13 mouse cellular contexts compared by ENCODE assay signal in the genomic region with DNA sequence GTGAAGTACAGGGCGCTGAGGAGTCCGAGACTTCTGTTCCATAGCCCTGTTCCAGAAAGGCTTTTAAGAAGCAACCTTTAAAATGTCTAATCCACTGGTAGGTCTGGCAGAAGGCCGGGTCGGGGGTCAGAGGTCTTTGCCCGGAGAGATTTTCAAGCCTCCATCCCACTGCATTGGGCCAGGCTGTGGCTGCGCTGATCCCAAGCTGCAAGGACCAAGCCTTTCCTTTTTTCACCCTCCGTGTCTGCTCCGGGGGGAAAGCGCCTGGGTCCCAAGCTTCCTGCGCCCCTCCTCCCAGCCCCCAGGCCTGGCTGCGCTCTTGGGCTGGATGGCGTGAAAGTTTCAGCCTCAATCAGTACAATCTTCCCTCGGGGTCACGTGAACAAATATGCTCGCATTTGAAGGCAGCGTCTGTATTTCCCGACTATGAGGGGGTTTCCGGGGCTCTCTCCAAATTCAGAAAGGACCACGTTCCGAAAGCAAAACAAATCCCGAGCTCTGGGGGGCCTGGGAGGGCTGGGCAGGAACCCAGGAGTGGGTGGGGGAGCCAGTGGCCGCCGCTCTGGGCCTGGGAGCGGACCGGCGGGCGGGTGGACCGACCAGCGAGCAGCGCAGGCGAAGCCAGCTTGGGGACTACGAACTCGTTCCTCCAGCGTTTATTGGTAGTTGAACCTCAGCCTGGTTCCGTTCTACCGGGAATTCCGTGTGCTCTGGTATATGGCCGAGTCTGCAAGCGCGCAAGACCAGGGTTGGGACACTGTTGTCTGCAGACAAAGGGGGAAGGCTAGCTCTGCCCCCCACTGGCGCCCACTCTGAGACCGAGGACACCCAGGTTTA. TPM values are rescaled to one million over a fixed set of nuclear protein-coding genes. Genes with fewer than 3 reads are reported as not detected.
A peak's percentile ranks its signal among the peaks of the same experiment; 100 is the strongest.
DNase-seq lines count a peak whose midpoint lies in the region; ATAC-seq and TF ChIP-seq lines count a peak whose summit lies in the region.
"Had no signal": no experiment of that assay in that cellular context is flagged by ENCODE, and none has a peak within 500 bp of the region (broad histone marks: within the 10 kb centered on the region; RNA-seq: fewer than 3 reads in every experiment).

No protein-coding gene starts in this region.

- ATAC-seq in heart, embryonic 13.5 days (ENCODE audit: extremely low read depth, insufficient number of reproducible peaks, low FRiP score, low TSS enrichment), result no peak
- no peak for ATAC-seq in liver, postnatal 0 days

- no peak for TF ChIP-seq CTCF in brain, embryonic 14.5 days (IDR thresholded peaks at IDR 0.05; ENCODE audit: borderline replicate concordance, extremely low read depth, insufficient read depth, insufficient read length)
- TF ChIP-seq CTCF in liver, postnatal 0 days (IDR thresholded peaks at IDR 0.05; ENCODE audit: low read depth), result no peak

- no peak for TF ChIP-seq EP300 in liver, postnatal 0 days (IDR thresholded peaks at IDR 0.05; ENCODE audit: low read depth)

- H3K27ac ChIP-seq in heart, embryonic 13.5 days (replicated peaks), result no peak overlapping the region
- peak overlapping the region; percentile 84 for H3K27ac ChIP-seq in hindbrain, embryonic 10.5 days
- H3K27ac ChIP-seq in liver, postnatal 0 days (ENCODE audit: low read depth), result no peak overlapping the region
- H3K27ac ChIP-seq: macrophage had no signal

- TF ChIP-seq POLR2A in brain, embryonic 14.5 days (IDR thresholded peaks at IDR 0.05; ENCODE audit: borderline replicate concordance, extremely low read depth, insufficient read depth, insufficient read length, poor library complexity, severe bottlenecking), result no peak

- peak overlapping the region; percentile 53 for H3K4me2 ChIP-seq in heart, embryonic 13.5 days
- peak overlapping the region; percentile 22; the same call in 1 of the 2 replicates for H3K4me2 ChIP-seq in liver, postnatal 0 days (ENCODE audit: low read depth, low read length)

- peaks cover 19% of the 10 kb centered on the region for H3K4me1 ChIP-seq in heart, embryonic 13.5 days
- peaks cover 20% of the 10 kb centered on the region for H3K4me1 ChIP-seq in hindbrain, embryonic 10.5 days (replicated peaks)
- H3K4me1 ChIP-seq in liver, postnatal 0 days (ENCODE audit: insufficient read depth), result no peaks in the 10 kb centered on the region; the same call in 1 of the 2 replicates

- H3K36me3 ChIP-seq in heart, embryonic 13.5 days, result no peaks in the 10 kb centered on the region
- H3K36me3 ChIP-seq in hindbrain, embryonic 10.5 days, result no peaks in the 10 kb centered on the region
- H3K36me3 ChIP-seq in liver, postnatal 0 days (replicated peaks; ENCODE audit: insufficient read depth, low read length), result no peaks in the 10 kb centered on the region

- H3K9me3 ChIP-seq in heart, embryonic 13.5 days, result no peaks in the 10 kb centered on the region
- H3K9me3 ChIP-seq in hindbrain, embryonic 10.5 days, result no peaks in the 10 kb centered on the region
- no peaks in the 10 kb centered on the region for H3K9me3 ChIP-seq in liver, postnatal 0 days (ENCODE audit: low read length)

- peak overlapping the region; percentile 29 for H3K4me3 ChIP-seq in heart, embryonic 13.5 days
- H3K4me3 ChIP-seq in hindbrain, embryonic 10.5 days, result peak overlapping the region; percentile 45
- H3K4me3 ChIP-seq in liver, postnatal 0 days (ENCODE audit: low read depth, low read length), result no peak overlapping the region

- under 1% methylated on average over 42 of the region's 42 CpGs for WGBS in heart, embryonic 13.5 days
- WGBS in hindbrain, embryonic 10.5 days, result under 1% methylated on average over 42 of the region's 42 CpGs
- 2% methylated on average over 42 of the region's 42 CpGs for WGBS in liver, postnatal 0 days (ENCODE audit: insufficient replicate concordance)

- peaks cover 99% of the 10 kb centered on the region for H3K27me3 ChIP-seq in heart, embryonic 13.5 days (replicated peaks)
- H3K27me3 ChIP-seq in hindbrain, embryonic 10.5 days (ENCODE audit: insufficient read depth, poor library complexity, severe bottlenecking), result peaks cover 100% of the 10 kb centered on the region
- H3K27me3 ChIP-seq in liver, postnatal 0 days (ENCODE audit: insufficient read depth, low read length), result peaks cover 99% of the 10 kb centered on the region
- H3K27me3 ChIP-seq: CH12.LX had no signal

- no peak for DNase-seq in heart, postnatal 25 days (ENCODE audit: low spot score)
- DNase-seq in brain, embryonic 14.5 days (ENCODE audit: low read depth), result peak; percentile 32
- peak; percentile 69 for DNase-seq in hindbrain, embryonic 10.5 days (ENCODE audit: low spot score)
- no peak for DNase-seq in liver, postnatal 0 days
- DNase-seq in left cerebral cortex, postnatal 36 days (ENCODE audit: low spot score in 2 of 2), result no peak
- no peak for DNase-seq in B cell, adult 2 months
- no peak for DNase-seq in adipocyte (ENCODE audit: low spot score)
- DNase-seq: cerebellum, postnatal 36 days had no signal

- intact Hi-C loops in heart, postnatal 25 days (cut with DNase I), result no loop called here
- intact Hi-C loops in left cerebral cortex, postnatal 36 days (cut with DNase I), result loop anchor here (5.0 kb wide), 1 partner anchor 84 kb away; no protein-coding TSS in a partner anchor

- 0 out of 2 replicates have a peak overlapping the region, but pooled peaks have one; percentile 24 for H3K9ac ChIP-seq in heart, embryonic 13.5 days
- no peak overlapping the region for H3K9ac ChIP-seq in liver, postnatal 0 days (replicated peaks)

RNA-seq across cellular contexts. Expression of gene Gm28230, which starts 9.5 kb away (rescaled TPM):
- 0.09 TPM in 1 of 2 replicates, not detected in the other for polyA plus RNA-seq in heart, embryonic 13.5 days (2015; fragmentation: Nextera tagmentation; extraction: Ambion mirVana)
- total RNA-seq in heart, postnatal 25 days (2021), result not detected
- 0.44 and 1.7 TPM in 2 replicates for polyA plus RNA-seq in brain, embryonic 14.5 days (2012; rRNA removed)
- polyA plus RNA-seq in hindbrain, embryonic 10.5 days (2016; fragmentation: Nextera tagmentation; extraction: Ambion mirVana), result not detected in 2 replicates
- polyA plus RNA-seq in liver, postnatal 0 days (2015; fragmentation: Nextera tagmentation; extraction: Ambion mirVana), result not detected in 2 replicates
- total RNA-seq in left cerebral cortex, postnatal 36 days (2021), result not detected
- polyA plus RNA-seq: macrophage had no signal

RNA-seq across cellular contexts. Expression of gene Hoxd4, which starts 24.3 kb away (rescaled TPM):
- polyA plus RNA-seq in heart, embryonic 13.5 days (2015; fragmentation: Nextera tagmentation; extraction: Ambion mirVana), result not detected in 2 replicates
- under 1 TPM; 0.42 to 0.56 TPM for total RNA-seq in heart, postnatal 25 days (2021)
- polyA plus RNA-seq in brain, embryonic 14.5 days (2012; rRNA removed), result 0.81 and 5.5 TPM in 2 replicates
- polyA plus RNA-seq in hindbrain, embryonic 10.5 days (2016; fragmentation: Nextera tagmentation; extraction: Ambion mirVana), result 0.14 and 2.6 TPM in 2 replicates
- polyA plus RNA-seq in liver, postnatal 0 days (2015; fragmentation: Nextera tagmentation; extraction: Ambion mirVana), result not detected in 2 replicates
- not detected for total RNA-seq in left cerebral cortex, postnatal 36 days (2021)
- polyA plus RNA-seq: macrophage had no signal

RNA-seq across cellular contexts. Expression of gene Hoxd3, which starts 24.3 kb away (rescaled TPM):
- polyA plus RNA-seq in heart, embryonic 13.5 days (2015; fragmentation: Nextera tagmentation; extraction: Ambion mirVana), result 0.74 and 0.89 TPM in 2 replicates
- total RNA-seq in heart, postnatal 25 days (2021), result not detected
- polyA plus RNA-seq in brain, embryonic 14.5 days (2012; rRNA removed), result 9.6 and 47.4 TPM in 2 replicates
- 15.5 and 55.9 TPM in 2 replicates for polyA plus RNA-seq in hindbrain, embryonic 10.5 days (2016; fragmentation: Nextera tagmentation; extraction: Ambion mirVana)
- not detected in 2 replicates for polyA plus RNA-seq in liver, postnatal 0 days (2015; fragmentation: Nextera tagmentation; extraction: Ambion mirVana)
- not detected for total RNA-seq in left cerebral cortex, postnatal 36 days (2021)
- polyA plus RNA-seq: macrophage had no signal

RNA-seq across cellular contexts. Expression of gene Hoxd1, which starts 26.7 kb away (rescaled TPM):
- polyA plus RNA-seq in heart, embryonic 13.5 days (2015; fragmentation: Nextera tagmentation; extraction: Ambion mirVana), result not detected in 2 replicates
- not detected for total RNA-seq in heart, postnatal 25 days (2021)
- 0.34 and 1.3 TPM in 2 replicates for polyA plus RNA-seq in brain, embryonic 14.5 days (2012; rRNA removed)
- polyA plus RNA-seq in hindbrain, embryonic 10.5 days (2016; fragmentation: Nextera tagmentation; extraction: Ambion mirVana), result 0.14 and 0.60 TPM in 2 replicates
- not detected in 2 replicates for polyA plus RNA-seq in liver, postnatal 0 days (2015; fragmentation: Nextera tagmentation; extraction: Ambion mirVana)
- not detected for total RNA-seq in left cerebral cortex, postnatal 36 days (2021)
- total RNA-seq: adrenal gland, adult 18-20 months; CH12.LX had no signal
- polyA plus RNA-seq: macrophage; small intestine, adult 2 months had no signal

RNA-seq across cellular contexts. Expression of gene Hoxd8, which starts 31.7 kb away (rescaled TPM):
- polyA plus RNA-seq in heart, embryonic 13.5 days (2015; fragmentation: Nextera tagmentation; extraction: Ambion mirVana), result 0.07 and 0.23 TPM in 2 replicates
- 1 to 10 TPM; 1.0 to 1.2 TPM for total RNA-seq in heart, postnatal 25 days (2021)
- polyA plus RNA-seq in brain, embryonic 14.5 days (2012; rRNA removed), result 0.73 and 1.6 TPM in 2 replicates
- polyA plus RNA-seq in hindbrain, embryonic 10.5 days (2016; fragmentation: Nextera tagmentation; extraction: Ambion mirVana), result not detected in 2 replicates
- polyA plus RNA-seq in liver, postnatal 0 days (2015; fragmentation: Nextera tagmentation; extraction: Ambion mirVana), result 0.04 TPM in 1 of 2 replicates, not detected in the other
- not detected for total RNA-seq in left cerebral cortex, postnatal 36 days (2021)
- polyA plus RNA-seq: macrophage had no signal

Comparison
In these comparisons a context has a peak if more than half of its experiments do, and no peak if none do; other contexts are left out.
1. DNase-seq: peak in brain, embryonic 14.5 days (single experiment) and hindbrain, embryonic 10.5 days (single experiment); none in heart, postnatal 25 days (single experiment), liver, postnatal 0 days (single experiment), left cerebral cortex, postnatal 36 days (0 of 2), B cell, adult 2 months (0 of 2) and adipocyte (single experiment).